Mouse (Mus musculus): Measurements from ENCODE around the gene Stat5a. TPM values are rescaled to one million over a fixed set of nuclear protein-coding genes. Genes with fewer than 3 reads are reported as not detected.

Stat5a gene
- polyA plus RNA-seq, 1 experiment from 2014 or later: 0.71 TPM

GRCm38 (mm10) chr11:100852088-100852487 lies 7.1 kb upstream of the Stat5a start:
- peaks cover 26% of the 10 kb centered on the region for H3K4me1 ChIP-seq
- peaks cover 32% of the 10 kb centered on the region for H3K27me3 ChIP-seq
- H3K9ac ChIP-seq (replicated peaks): no peak overlapping the region
- no peak overlapping the region for H3K4me3 ChIP-seq
- no peak overlapping the region for H3K4me2 ChIP-seq (replicated peaks)
- H3K9me3 ChIP-seq: no peaks in the 10 kb centered on the region
- 95% methylated on average over 2 of the region's 2 CpGs for WGBS
- no peak overlapping the region for H3K27ac ChIP-seq (replicated peaks)
- H3K36me3 ChIP-seq: no peaks in the 10 kb centered on the region
- ATAC-seq (replicated peaks): no peak

DNA sequence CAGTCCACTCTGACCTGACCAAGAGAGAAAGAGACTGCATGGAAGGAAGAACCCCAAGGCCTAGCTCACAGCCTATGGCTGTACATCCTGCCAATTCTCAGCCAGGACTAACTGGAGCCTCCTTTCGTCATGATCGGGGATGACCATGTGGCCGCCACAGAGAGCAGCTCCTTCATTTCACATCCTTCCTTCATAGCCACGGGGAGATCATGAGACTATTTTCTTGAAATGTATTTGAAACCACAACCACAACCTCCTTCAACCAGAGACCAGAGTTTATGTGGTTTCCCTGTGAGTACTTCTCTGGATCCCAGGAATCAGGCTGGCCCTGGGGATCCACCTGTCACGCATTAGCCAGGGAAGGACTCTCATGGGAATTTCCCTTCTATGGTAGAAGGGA lies 6.1 kb upstream of the Stat5a start:
- peaks cover 26% of the 10 kb centered on the region for H3K4me1 ChIP-seq
- H3K4me3 ChIP-seq: no peak overlapping the region
- 84% methylated on average over 5 of the region's 5 CpGs for WGBS
- H3K27ac ChIP-seq (replicated peaks): no peak overlapping the region
- no peak for ATAC-seq (replicated peaks)
- no peaks in the 10 kb centered on the region for H3K36me3 ChIP-seq
- H3K9me3 ChIP-seq: no peaks in the 10 kb centered on the region
- no peak overlapping the region for H3K4me2 ChIP-seq (replicated peaks)
- H3K9ac ChIP-seq (replicated peaks): no peak overlapping the region
- peaks cover 41% of the 10 kb centered on the region for H3K27me3 ChIP-seq

GRCm38 (mm10) chr11:100854268-100854667 lies 4.9 kb upstream of the Stat5a start:
- H3K4me1 ChIP-seq: peaks cover 18% of the 10 kb centered on the region
- ATAC-seq (replicated peaks): no peak
- no peak overlapping the region for H3K4me2 ChIP-seq (replicated peaks)
- no peak overlapping the region for H3K9ac ChIP-seq (replicated peaks)
- H3K36me3 ChIP-seq: no peaks in the 10 kb centered on the region
- H3K27ac ChIP-seq (replicated peaks): no peak overlapping the region
- no peak overlapping the region for H3K4me3 ChIP-seq
- H3K27me3 ChIP-seq: peaks cover 45% of the 10 kb centered on the region
- no peaks in the 10 kb centered on the region for H3K9me3 ChIP-seq
- WGBS: 68% methylated on average over 4 of the region's 4 CpGs

GRCm38 (mm10) chr11:100855178-100855577 lies 4.0 kb upstream of the Stat5a start:
- Histone ChIP-seq H3K36me3 (no peaks in the 10 kb centered on the region), H3K4me2 (replicated peaks) (no peak overlapping the region), H3K27ac (replicated peaks) (no peak overlapping the region), H3K9me3 (no peaks in the 10 kb centered on the region), H3K27me3 (peaks cover 55% of the 10 kb centered on the region), H3K4me3 (no peak overlapping the region), H3K9ac (replicated peaks) (no peak overlapping the region), H3K4me1 (peaks cover 17% of the 10 kb centered on the region)
- 85% methylated on average over 4 of the region's 4 CpGs for whole genome bisulfite sequencing
- no peak for ATAC-seq (replicated peaks)

GRCm38 (mm10) chr11:100857960-100858359 lies 1.2 kb upstream of the Stat5a start:
- no peak for ATAC-seq (replicated peaks)
- Histone ChIP-seq H3K36me3 (no peaks in the 10 kb centered on the region), H3K9me3 (no peaks in the 10 kb centered on the region), H3K27me3 (peaks cover 77% of the 10 kb centered on the region), H3K27ac (replicated peaks) (no peak overlapping the region), H3K9ac (replicated peaks) (no peak overlapping the region), H3K4me2 (replicated peaks) (no peak overlapping the region), H3K4me3 (no peak overlapping the region), H3K4me1 (peaks cover 13% of the 10 kb centered on the region)
- WGBS: 65% methylated on average over 6 of the region's 6 CpGs

DNA sequence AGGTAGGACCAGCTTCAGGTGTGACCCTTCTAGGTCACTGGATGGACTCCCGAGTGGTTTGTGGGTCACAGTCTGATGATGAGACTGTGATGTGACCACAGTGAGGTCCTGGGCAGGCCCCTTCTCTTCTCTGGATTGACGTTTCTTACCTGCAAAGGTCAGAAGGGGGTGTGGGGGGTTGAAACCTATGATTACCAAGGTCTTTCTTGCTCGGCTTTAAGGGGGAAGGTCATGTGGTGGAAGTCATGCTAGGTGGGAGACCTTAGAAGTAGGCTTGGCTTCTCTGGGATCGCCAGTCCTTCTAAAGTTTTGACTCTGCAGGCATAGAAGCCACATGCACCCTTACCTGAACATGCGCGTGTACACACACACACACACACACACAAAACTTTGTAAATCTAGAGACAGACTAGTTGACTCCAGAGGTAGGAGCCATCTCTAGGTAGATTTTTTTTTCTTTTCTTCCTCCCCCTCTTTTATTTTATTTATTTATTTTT lies 476 bp downstream of the Stat5a start:
- Histone ChIP-seq H3K4me1 (peaks cover 13% of the 10 kb centered on the region), H3K9ac (replicated peaks) (no peak overlapping the region), H3K36me3 (no peaks in the 10 kb centered on the region), H3K27ac (replicated peaks) (no peak overlapping the region), H3K9me3 (no peaks in the 10 kb centered on the region), H3K4me2 (replicated peaks) (peak overlapping the region; percentile 50; the same call in 1 of the 2 replicates), H3K27me3 (peaks cover 81% of the 10 kb centered on the region), H3K4me3 (0 out of 2 replicates have a peak overlapping the region, but pooled peaks have one; percentile 40)
- 53% methylated on average over 6 of the region's 6 CpGs for WGBS
- no peak for ATAC-seq (replicated peaks)

- 0 out of 2 replicates have a peak, but pooled peaks have one; percentile 26 for ATAC-seq (replicated peaks)
- Histone ChIP-seq H3K27me3 (peaks cover 77% of the 10 kb centered on the region), H3K36me3 (no peaks in the 10 kb centered on the region), H3K4me2 (replicated peaks) (peak overlapping the region; percentile 50), H3K27ac (replicated peaks) (no peak overlapping the region), H3K4me1 (peaks cover 13% of the 10 kb centered on the region), H3K4me3 (peak overlapping the region; percentile 40), H3K9me3 (no peaks in the 10 kb centered on the region), H3K9ac (replicated peaks) (no peak overlapping the region)
- WGBS: 2% methylated on average over 51 of the region's 55 CpGs
Observed at GRCm38 (mm10) chr11:100860198-100861048, 1.3 kb downstream of the Stat5a start.

- no peak overlapping the region for H3K4me2 ChIP-seq (replicated peaks)
- H3K27ac ChIP-seq (replicated peaks): no peak overlapping the region
- peaks cover 13% of the 10 kb centered on the region for H3K4me1 ChIP-seq
- WGBS: 91% methylated on average over 7 of the region's 7 CpGs
- ATAC-seq (replicated peaks): no peak
- no peaks in the 10 kb centered on the region for H3K36me3 ChIP-seq
- peaks cover 74% of the 10 kb centered on the region for H3K27me3 ChIP-seq
- no peaks in the 10 kb centered on the region for H3K9me3 ChIP-seq
- H3K9ac ChIP-seq (replicated peaks): no peak overlapping the region
- no peak overlapping the region for H3K4me3 ChIP-seq
Observed at GRCm38 (mm10) chr11:100861335-100861734, 2.2 kb downstream of the Stat5a start.

DNA sequence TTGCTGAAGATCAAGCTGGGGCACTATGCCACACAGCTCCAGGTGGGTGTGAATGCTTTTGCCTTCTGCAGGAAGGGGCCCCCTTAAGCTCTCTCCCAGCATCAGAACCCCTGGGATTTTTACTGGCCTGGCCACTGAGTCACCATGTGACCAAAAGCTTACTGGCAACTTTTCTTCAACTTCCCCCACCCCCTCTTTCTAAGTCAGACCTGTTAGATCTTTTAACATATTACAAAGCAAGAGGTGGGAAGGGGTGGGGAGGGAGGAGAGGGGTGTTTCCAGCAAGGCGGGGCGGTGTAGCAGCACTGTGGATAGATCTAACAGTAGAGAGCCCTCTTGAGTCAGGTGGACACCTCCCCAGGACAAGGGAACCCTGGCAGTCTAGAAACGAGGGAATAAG lies 2.7 kb downstream of the Stat5a start:
- no peak for ATAC-seq (replicated peaks)
- peaks cover 13% of the 10 kb centered on the region for H3K4me1 ChIP-seq
- H3K36me3 ChIP-seq: no peaks in the 10 kb centered on the region
- H3K4me2 ChIP-seq (replicated peaks): no peak overlapping the region
- no peaks in the 10 kb centered on the region for H3K9me3 ChIP-seq
- no peak overlapping the region for H3K9ac ChIP-seq (replicated peaks)
- no peak overlapping the region for H3K4me3 ChIP-seq
- H3K27me3 ChIP-seq: peaks cover 70% of the 10 kb centered on the region
- 37% methylated on average over 3 of the region's 3 CpGs for WGBS
- H3K27ac ChIP-seq (replicated peaks): no peak overlapping the region

DNA sequence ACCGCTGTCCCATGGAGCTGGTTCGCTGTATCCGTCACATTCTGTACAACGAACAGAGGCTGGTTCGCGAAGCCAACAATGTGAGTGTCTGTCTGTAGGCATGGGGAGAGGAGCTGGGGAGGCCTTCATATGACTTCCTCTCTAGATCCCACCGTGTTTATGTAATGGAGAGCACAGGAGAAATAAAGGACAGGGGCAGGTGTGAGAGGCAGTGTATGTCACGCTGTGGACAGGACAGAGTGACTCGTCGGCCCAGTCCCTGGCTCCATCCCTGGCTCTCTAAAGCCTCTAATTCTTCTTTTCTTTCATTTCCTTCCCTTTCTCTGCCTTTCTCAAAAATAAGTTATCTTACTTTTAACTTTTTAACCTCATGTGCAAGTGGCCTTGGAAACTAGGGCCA lies 4.0 kb downstream of the Stat5a start:
- peaks cover 61% of the 10 kb centered on the region for H3K27me3 ChIP-seq
- H3K4me3 ChIP-seq: no peak overlapping the region
- no peak overlapping the region for H3K9ac ChIP-seq (replicated peaks)
- WGBS: 87% methylated on average over 10 of the region's 10 CpGs
- no peak for ATAC-seq (replicated peaks)
- no peaks in the 10 kb centered on the region for H3K36me3 ChIP-seq
- no peak overlapping the region for H3K4me2 ChIP-seq (replicated peaks)
- no peaks in the 10 kb centered on the region for H3K9me3 ChIP-seq
- H3K27ac ChIP-seq (replicated peaks): no peak overlapping the region
- peaks cover 13% of the 10 kb centered on the region for H3K4me1 ChIP-seq

DNA sequence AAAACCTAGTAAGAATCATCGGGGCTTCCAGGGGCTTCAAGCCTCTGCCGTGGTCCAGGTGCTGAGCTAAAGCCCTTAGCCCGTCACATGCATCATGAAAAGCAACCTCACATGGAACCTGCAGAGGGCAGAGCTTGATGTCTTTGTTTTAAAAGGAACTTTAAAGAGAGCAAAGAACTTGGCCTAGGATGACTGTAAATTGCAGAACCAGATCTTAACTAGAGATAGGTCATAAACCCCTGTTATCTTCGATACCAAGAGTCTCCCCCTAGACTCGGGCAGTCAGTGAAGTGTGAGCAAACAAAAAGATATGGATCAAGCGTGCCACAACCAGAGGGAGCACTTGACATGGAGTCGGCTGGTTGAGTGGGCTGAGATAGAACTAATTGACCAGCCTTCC lies 6.5 kb downstream of the Stat5a start:
- no peak overlapping the region for H3K4me2 ChIP-seq (replicated peaks)
- H3K9me3 ChIP-seq: no peaks in the 10 kb centered on the region
- H3K36me3 ChIP-seq: no peaks in the 10 kb centered on the region
- no peak overlapping the region for H3K27ac ChIP-seq (replicated peaks)
- H3K4me3 ChIP-seq: no peak overlapping the region
- 88% methylated on average over 7 of the region's 7 CpGs for WGBS
- H3K27me3 ChIP-seq: peaks cover 37% of the 10 kb centered on the region
- peaks cover 9% of the 10 kb centered on the region; the same call in 1 of the 2 replicates for H3K4me1 ChIP-seq
- no peak overlapping the region for H3K9ac ChIP-seq (replicated peaks)
- no peak for ATAC-seq (replicated peaks)

GRCm38 (mm10) chr11:100870256-100870967 lies 11.3 kb downstream of the Stat5a start:
- no peak overlapping the region for H3K9ac ChIP-seq (replicated peaks)
- ATAC-seq (replicated peaks): peak; percentile 46; the same call in 1 of the 2 replicates
- H3K4me1 ChIP-seq: peaks cover 9% of the 10 kb centered on the region; the same call in 1 of the 2 replicates
- WGBS: 64% methylated on average over 10 of the region's 10 CpGs
- no peaks in the 10 kb centered on the region for H3K9me3 ChIP-seq
- no peak overlapping the region for H3K4me2 ChIP-seq (replicated peaks)
- H3K27me3 ChIP-seq: peaks cover 10% of the 10 kb centered on the region; the same call in 1 of the 2 replicates
- H3K27ac ChIP-seq (replicated peaks): no peak overlapping the region
- no peaks in the 10 kb centered on the region for H3K36me3 ChIP-seq
- no peak overlapping the region for H3K4me3 ChIP-seq

All from forebrain, embryonic 15.5 days (tissue).